Mouse (Mus musculus) splenic B cell, adult 2 months (primary cell): ENCODE results near the gene Tnfrsf11a.

Experiments used
- DNase-seq: peaks from one replicate; pipeline ENCODE4 v3.0.0-alpha.2; 2011; ENCODE audit warnings: low read depth, low spot score
- H3K27me3 ChIP-seq: 2 replicates; pipeline ENCODE4 v1.6.1; 2012; ENCODE audit warnings: mild to moderate bottlenecking, low read length, moderate library complexity, mixed read lengths; ENCODE audit not compliant: control insufficient read depth, poor library complexity, insufficient read depth, severe bottlenecking
- H3K36me3 ChIP-seq: 2 replicates; pipeline ENCODE4 v1.6.1; 2012; ENCODE audit warnings: mild to moderate bottlenecking, low read length, moderate library complexity, mixed read lengths; ENCODE audit not compliant: control insufficient read depth, poor library complexity, insufficient read depth, severe bottlenecking

The Tnfrsf11a gene

GRCm38 (mm10) chr1:105832784-105833183 is 52.3 kb downstream of the Tnfrsf11a start:
- DNase-seq, result no peak
- H3K36me3 ChIP-seq, result no peaks in the 10 kb centered on the region
- H3K27me3 ChIP-seq, result no peaks in the 10 kb centered on the region

GRCm38 (mm10) chr1:105842950-105843349 is 62.4 kb downstream of the Tnfrsf11a start:
- DNase-seq, result no peak
- H3K36me3 ChIP-seq, result no peaks in the 10 kb centered on the region
- no peaks in the 10 kb centered on the region for H3K27me3 ChIP-seq

- no peaks in the 10 kb centered on the region for H3K36me3 ChIP-seq
- no peaks in the 10 kb centered on the region for H3K27me3 ChIP-seq
- DNase-seq, result no peak
Observed at GRCm38 (mm10) chr1:105843386-105843785, 62.9 kb downstream of the Tnfrsf11a start.

GRCm38 (mm10) chr1:105843856-105844255 is 63.3 kb downstream of the Tnfrsf11a start:
- Histone ChIP-seq H3K27me3 (no peaks in the 10 kb centered on the region), H3K36me3 (no peaks in the 10 kb centered on the region)
- no peak for DNase-seq

- Histone ChIP-seq H3K27me3 (no peaks in the 10 kb centered on the region), H3K36me3 (no peaks in the 10 kb centered on the region)
- DNase-seq, result no peak
Observed at GRCm38 (mm10) chr1:105844341-105845006, 64.0 kb downstream of the Tnfrsf11a start.

- no peaks in the 10 kb centered on the region for H3K36me3 ChIP-seq
- no peak for DNase-seq
- H3K27me3 ChIP-seq, result no peaks in the 10 kb centered on the region
Observed at GRCm38 (mm10) chr1:105846431-105846830, 65.9 kb downstream of the Tnfrsf11a start.

- Histone ChIP-seq H3K36me3 (no peaks in the 10 kb centered on the region), H3K27me3 (no peaks in the 10 kb centered on the region)
- no peak for DNase-seq
Observed at GRCm38 (mm10) chr1:105848806-105849205, 68.3 kb downstream of the Tnfrsf11a start.

GRCm38 (mm10) chr1:105851341-105851740 is 70.8 kb downstream of the Tnfrsf11a start:
- no peaks in the 10 kb centered on the region for H3K36me3 ChIP-seq
- no peak for DNase-seq
- H3K27me3 ChIP-seq, result no peaks in the 10 kb centered on the region

- H3K27me3 ChIP-seq, result no peaks in the 10 kb centered on the region
- DNase-seq, result no peak
- H3K36me3 ChIP-seq, result no peaks in the 10 kb centered on the region
Observed at GRCm38 (mm10) chr1:105859740-105860139, 79.2 kb downstream of the Tnfrsf11a start.

- H3K27me3 ChIP-seq, result no peaks in the 10 kb centered on the region
- H3K36me3 ChIP-seq, result no peaks in the 10 kb centered on the region
- DNase-seq, result no peak
Observed at GRCm38 (mm10) chr1:105876589-105876988, 96.1 kb downstream of the Tnfrsf11a start.

- no peaks in the 10 kb centered on the region for H3K27me3 ChIP-seq
- H3K36me3 ChIP-seq, result no peaks in the 10 kb centered on the region
- DNase-seq, result no peak
Observed at GRCm38 (mm10) chr1:105877808-105878207, 97.3 kb downstream of the Tnfrsf11a start.

GRCm38 (mm10) chr1:105878416-105878815 is 97.9 kb downstream of the Tnfrsf11a start:
- Histone ChIP-seq H3K27me3 (no peaks in the 10 kb centered on the region), H3K36me3 (no peaks in the 10 kb centered on the region)
- no peak for DNase-seq

- Histone ChIP-seq H3K36me3 (no peaks in the 10 kb centered on the region), H3K27me3 (no peaks in the 10 kb centered on the region)
- no peak for DNase-seq
Observed at GRCm38 (mm10) chr1:105880555-105881304, 100.2 kb downstream of the Tnfrsf11a start.

- no peak for DNase-seq
- Histone ChIP-seq H3K27me3 (no peaks in the 10 kb centered on the region), H3K36me3 (no peaks in the 10 kb centered on the region)
Observed at GRCm38 (mm10) chr1:105881466-105881865, 100.9 kb downstream of the Tnfrsf11a start.

- Histone ChIP-seq H3K36me3 (no peaks in the 10 kb centered on the region), H3K27me3 (no peaks in the 10 kb centered on the region)
- no peak for DNase-seq
Observed at GRCm38 (mm10) chr1:105883498-105883897, 103.0 kb downstream of the Tnfrsf11a start.
